Mouse (Mus musculus) heart, adult 2 months (tissue): ENCODE results near the gene Slc22a15.

Experiments used
- CTCF ChIP-seq: fragments of 200-600 bp; IDR thresholded peaks from 2 replicates; pipeline ENCODE4 v1.8.1; 2022; ENCODE audit warnings: antibody characterized with exemption, mild to moderate bottlenecking, moderate library complexity
- POLR2A ChIP-seq: fragments of 200-500 bp; IDR thresholded peaks from 2 replicates; pipeline ENCODE4 v1.6.1; 2011; ENCODE audit warnings: mild to moderate bottlenecking, low read depth, low read length, control low read depth; ENCODE audit not compliant: insufficient read depth

- TF ChIP-seq POLR2A (no peak), CTCF (no peak)
Measured at GRCm38 (mm10) chr3:101912041-101912440, 12.2 kb downstream of the Slc22a15 start.
